Mouse (Mus musculus): ENCODE data around the gene Hist4h4. TPM values are rescaled to one million over a fixed set of nuclear protein-coding genes. Genes with fewer than 3 reads are reported as not detected.

Gene Hist4h4
- total RNA-seq, 2 experiments from 2014 or later = 11.3 to 12.3 TPM

DNA sequence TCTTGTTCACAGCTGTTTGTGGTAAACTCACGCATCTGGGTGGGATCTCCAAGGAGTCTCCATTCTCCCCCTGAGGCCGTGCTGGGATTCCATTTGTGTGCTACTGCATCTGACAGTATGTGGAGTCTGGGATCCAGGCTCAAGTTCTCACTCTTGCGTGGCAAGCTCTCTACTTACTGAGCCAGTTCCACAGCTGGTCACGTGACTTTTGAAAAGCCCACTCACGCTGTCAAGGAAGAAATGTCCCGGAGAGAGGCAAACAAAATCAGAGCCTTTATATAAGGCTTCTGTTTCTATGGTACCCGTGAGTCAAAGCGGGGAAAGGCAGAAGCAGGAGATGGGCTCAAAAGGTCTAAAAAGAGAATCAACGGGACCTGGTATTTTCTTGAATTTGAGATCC is 21.5 kb downstream of the Hist4h4 start:
- no peak for DNase-seq

GRCm38 (mm10) chr6:136782146-136782545 is 22.1 kb downstream of the Hist4h4 start:
- no peak for DNase-seq

- DNase-seq = no peak
These were observed 22.7 kb downstream of the Hist4h4 start, which contains the start of gene Gucy2c for GRCm38 (mm10) chr6:136781377-136781986. Gene Gucy2c, minus strand, starts transcription at chr6:136781765.

GRCm38 (mm10) chr6:136776392-136776791 is 27.8 kb downstream of the Hist4h4 start:
- DNase-seq = no peak

DNA sequence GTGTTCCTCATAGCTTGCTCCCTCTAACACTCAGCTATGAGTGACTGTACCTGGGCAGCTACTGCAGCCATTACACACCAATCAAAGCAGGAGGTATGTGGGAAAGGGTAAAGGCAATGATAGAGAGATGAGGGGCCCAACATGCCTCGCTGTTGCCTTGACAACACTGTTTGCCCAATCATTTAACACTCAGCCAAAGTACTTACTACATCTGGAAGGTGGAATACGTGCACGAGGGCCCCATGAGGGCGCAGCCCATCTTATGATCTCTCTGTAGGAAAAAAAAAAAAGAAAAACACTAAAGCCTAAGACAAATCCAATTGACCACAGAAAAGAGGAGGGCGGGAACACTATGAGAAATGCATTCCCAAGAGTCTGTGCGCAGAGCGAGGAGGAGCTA is 34.4 kb downstream of the Hist4h4 start:
- DNase-seq = no peak

GRCm38 (mm10) chr6:136769143-136769542 is 35.1 kb downstream of the Hist4h4 start:
- DNase-seq = no peak

- DNase-seq = no peak
These were observed 40.3 kb downstream of the Hist4h4 start for GRCm38 (mm10) chr6:136763912-136764311.

Small RNAs within 50 kb of the gene (microRNA-seq; reads per million reads assigned to microRNA genes)
- not detected for gene Gm44364

Other genes with a start within 250 kb of the Hist4h4 start
- gene Plbd1, start 142.5 kb downstream of the Hist4h4 start, total RNA-seq (2021) = 10 to 100 TPM; 30.8 to 37.9 TPM
- gene Gucy2c, start 22.6 kb downstream of the Hist4h4 start, total RNA-seq (2021) = not detected
- gene H2afj, start 3.8 kb upstream of the Hist4h4 start, total RNA-seq (2021) = 100 to 1,000 TPM; 173 to 208 TPM
- 1 to 10 TPM in 1 of 2 experiments, under 1 TPM in 1; 0.43 to 1.2 TPM for gene BC049715, start 23.2 kb upstream of the Hist4h4 start, total RNA-seq (2021)
- gene Wbp11, start 23.8 kb upstream of the Hist4h4 start, total RNA-seq (2021) = 10 to 100 TPM; 77.0 to 78.2 TPM
- gene Smco3, start 31.0 kb upstream of the Hist4h4 start, total RNA-seq (2021) = under 1 TPM in 1 of 2 experiments, not detected in 1; 0.20 TPM
- gene Art4, start 53.3 kb upstream of the Hist4h4 start, total RNA-seq (2021) = 1 to 10 TPM; 3.6 to 6.0 TPM
- 100 to 1,000 TPM; 136 to 192 TPM for gene Mgp, start 71.4 kb upstream of the Hist4h4 start, total RNA-seq (2021)
- gene Erp27, start 117.8 kb upstream of the Hist4h4 start, total RNA-seq (2021) = under 1 TPM in 1 of 2 experiments, not detected in 1; 0.26 TPM
- gene Pde6h, start 119.4 kb upstream of the Hist4h4 start, total RNA-seq (2021) = not detected
- 10 to 100 TPM; 20.4 to 24.2 TPM for gene Arhgdib, start 137.5 kb upstream of the Hist4h4 start, total RNA-seq (2021)